Mouse (Mus musculus): ENCODE measurements at regions not wholly inside any gene's neighbourhood (a gene's known extent, or its start where the extent isn't known, plus 50 kb on each side); places are given as distances from the start of the nearest gene placed in this dataset.
A peak's percentile ranks its signal among the peaks of the same experiment; 100 is the strongest.

DNA sequence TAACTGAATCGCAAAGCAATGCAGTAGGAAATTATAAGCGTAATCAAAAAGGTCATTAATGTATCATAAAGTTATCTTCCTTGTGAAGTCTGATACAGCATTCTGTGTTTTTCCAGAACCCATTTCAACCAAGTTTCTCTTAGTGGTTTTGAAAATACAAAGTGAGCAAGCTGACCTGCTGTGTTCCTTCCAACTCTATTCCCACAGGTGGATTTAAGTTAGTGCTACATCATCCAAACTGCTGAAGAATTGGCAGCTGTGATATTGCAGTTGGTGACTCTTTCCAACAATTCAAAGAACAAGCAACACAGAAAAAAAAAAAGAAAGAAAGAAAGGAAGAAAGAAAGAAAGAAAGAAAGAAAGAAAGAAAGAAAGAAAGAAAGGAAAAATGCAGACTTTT, 396.1 kb upstream of the Hsf2 start:
- H3K9ac ChIP-seq (ENCODE audit: low read depth, low read length, severe bottlenecking) = no peak overlapping the region
- H3K4me2 ChIP-seq (replicated peaks; ENCODE audit: low read depth, low read length, severe bottlenecking) = no peak overlapping the region
- no peak for TF ChIP-seq POLR2A (IDR thresholded peaks at IDR 0.05; ENCODE audit: borderline replicate concordance, extremely low read depth, insufficient read depth, insufficient read length)
- H3K27me3 ChIP-seq (ENCODE audit: control insufficient read depth, insufficient read depth, low read length) = no peaks in the 10 kb centered on the region
- no peak overlapping the region for H3K4me3 ChIP-seq (replicated peaks; ENCODE audit: low read length)
- 58% methylated on average over 2 of the region's 2 CpGs for WGBS
- no peaks in the 10 kb centered on the region for H3K36me3 ChIP-seq (ENCODE audit: control insufficient read depth, insufficient read depth, low read length)
- no peaks in the 10 kb centered on the region for H3K4me1 ChIP-seq (ENCODE audit: control insufficient read depth, insufficient read depth, low read length)
- no peaks in the 10 kb centered on the region for H3K9me3 ChIP-seq (ENCODE audit: control insufficient read depth, low read length)
- DNase-seq (ENCODE audit: low spot score) = peak; percentile 46
- no peak for ATAC-seq (ENCODE audit: low FRiP score, low read depth)
- H3K27ac ChIP-seq (replicated peaks; ENCODE audit: low read depth, low read length) = no peak overlapping the region

DNA sequence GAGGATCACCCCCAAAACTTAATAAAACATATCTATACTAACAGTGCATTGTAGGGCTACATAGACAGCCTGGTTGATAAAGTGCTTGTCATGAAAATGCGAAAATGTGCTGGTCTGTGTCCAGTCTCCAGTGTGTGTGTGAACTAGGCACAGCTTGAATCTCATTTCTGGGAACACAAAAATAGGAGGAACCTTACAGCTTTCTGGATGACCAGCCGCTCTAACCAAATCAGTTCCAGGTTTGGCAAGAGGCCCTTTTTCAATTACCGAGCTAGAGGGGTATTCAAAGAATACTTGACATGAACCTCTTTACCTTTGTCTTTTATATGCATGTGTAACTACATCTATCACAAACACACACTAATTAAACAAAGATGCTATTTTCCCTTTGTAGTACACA, 390.3 kb upstream of the Hsf2 start:
- Histone ChIP-seq H3K9me3 (ENCODE audit: control insufficient read depth, low read length) (no peaks in the 10 kb centered on the region), H3K27ac (replicated peaks; ENCODE audit: low read depth, low read length) (no peak overlapping the region), H3K4me3 (replicated peaks; ENCODE audit: low read length) (no peak overlapping the region), H3K4me1 (ENCODE audit: control insufficient read depth, insufficient read depth, low read length) (no peaks in the 10 kb centered on the region), H3K4me2 (replicated peaks; ENCODE audit: low read depth, low read length, severe bottlenecking) (no peak overlapping the region), H3K27me3 (ENCODE audit: control insufficient read depth, insufficient read depth, low read length) (no peaks in the 10 kb centered on the region), H3K36me3 (ENCODE audit: control insufficient read depth, insufficient read depth, low read length) (no peaks in the 10 kb centered on the region), H3K9ac (ENCODE audit: low read depth, low read length, severe bottlenecking) (no peak overlapping the region)
- WGBS = 55% methylated on average over 3 of the region's 3 CpGs
- no peak for TF ChIP-seq POLR2A (IDR thresholded peaks at IDR 0.05; ENCODE audit: borderline replicate concordance, extremely low read depth, insufficient read depth, insufficient read length)
- DNase-seq (ENCODE audit: low spot score) (no peak), ATAC-seq (ENCODE audit: low FRiP score, low read depth) (no peak)

DNA sequence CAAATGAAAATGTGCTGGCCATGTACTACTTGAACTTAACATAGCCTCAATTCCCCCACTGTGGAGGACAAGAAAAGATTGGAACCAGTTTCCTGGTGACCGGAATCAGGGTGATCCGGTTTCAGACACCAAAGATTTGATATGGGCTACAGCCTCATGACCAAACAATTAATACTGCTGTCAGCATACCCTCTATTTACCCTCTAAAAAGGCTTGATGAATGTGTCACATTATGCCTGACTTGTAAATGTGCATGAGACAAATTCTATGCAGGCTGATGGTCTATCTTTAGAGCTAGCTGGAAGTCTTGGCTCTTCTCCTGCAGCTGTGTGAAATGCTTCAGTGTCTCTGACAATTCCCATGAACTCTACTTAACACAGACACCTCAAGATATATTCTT, 372.8 kb upstream of the Hsf2 start:
- Histone ChIP-seq H3K9me3 (ENCODE audit: control insufficient read depth, low read length) (no peaks in the 10 kb centered on the region), H3K4me2 (replicated peaks; ENCODE audit: low read depth, low read length, severe bottlenecking) (no peak overlapping the region), H3K4me3 (replicated peaks; ENCODE audit: low read length) (no peak overlapping the region), H3K9ac (ENCODE audit: low read depth, low read length, severe bottlenecking) (no peak overlapping the region), H3K27me3 (ENCODE audit: control insufficient read depth, insufficient read depth, low read length) (no peaks in the 10 kb centered on the region), H3K27ac (replicated peaks; ENCODE audit: low read depth, low read length) (no peak overlapping the region), H3K4me1 (ENCODE audit: control insufficient read depth, insufficient read depth, low read length) (no peaks in the 10 kb centered on the region), H3K36me3 (ENCODE audit: control insufficient read depth, insufficient read depth, low read length) (no peaks in the 10 kb centered on the region)
- DNase-seq (ENCODE audit: low spot score) (no peak), ATAC-seq (ENCODE audit: low FRiP score, low read depth) (no peak)
- no peak for TF ChIP-seq POLR2A (IDR thresholded peaks at IDR 0.05; ENCODE audit: borderline replicate concordance, extremely low read depth, insufficient read depth, insufficient read length)
- 83% methylated on average over 2 of the region's 2 CpGs for WGBS

DNA sequence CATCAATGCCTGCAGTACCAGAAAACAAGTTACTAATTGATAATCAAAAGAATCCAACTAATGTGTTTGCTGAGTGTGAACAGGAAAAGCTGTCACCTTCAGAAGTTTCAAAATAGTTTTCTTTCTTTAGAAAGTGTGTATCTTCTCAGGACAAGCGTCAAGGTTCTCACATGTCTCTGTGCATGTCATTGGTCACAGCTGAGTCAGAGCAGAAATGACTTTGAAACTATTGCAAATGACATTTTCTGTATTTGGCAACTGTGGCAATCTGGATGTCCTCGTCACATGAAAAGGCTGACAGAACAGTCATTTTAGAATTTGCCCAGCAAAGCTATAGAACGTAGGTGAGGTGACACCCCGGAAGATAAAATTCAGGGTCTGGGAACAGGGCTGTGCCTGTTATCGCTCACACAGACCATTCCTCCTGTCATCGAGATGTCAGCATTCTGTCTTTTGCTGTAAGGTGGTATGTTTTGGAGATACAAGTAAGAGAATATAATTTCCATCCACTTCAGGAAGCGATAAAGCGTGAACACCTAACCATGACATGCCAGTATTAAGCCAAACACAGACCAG, 371.4 kb upstream of the Hsf2 start:
- no peaks in the 10 kb centered on the region for H3K4me1 ChIP-seq (ENCODE audit: control insufficient read depth, insufficient read depth, low read length)
- 88% methylated on average over 8 of the region's 8 CpGs for WGBS
- H3K9ac ChIP-seq (ENCODE audit: low read depth, low read length, severe bottlenecking) = no peak overlapping the region
- H3K27me3 ChIP-seq (ENCODE audit: control insufficient read depth, insufficient read depth, low read length) = no peaks in the 10 kb centered on the region
- H3K27ac ChIP-seq (replicated peaks; ENCODE audit: low read depth, low read length) = no peak overlapping the region
- no peak for TF ChIP-seq POLR2A (IDR thresholded peaks at IDR 0.05; ENCODE audit: borderline replicate concordance, extremely low read depth, insufficient read depth, insufficient read length)
- H3K4me3 ChIP-seq (replicated peaks; ENCODE audit: low read length) = no peak overlapping the region
- no peak for ATAC-seq (ENCODE audit: low FRiP score, low read depth)
- no peaks in the 10 kb centered on the region for H3K9me3 ChIP-seq (ENCODE audit: control insufficient read depth, low read length)
- no peaks in the 10 kb centered on the region for H3K36me3 ChIP-seq (ENCODE audit: control insufficient read depth, insufficient read depth, low read length)
- H3K4me2 ChIP-seq (replicated peaks; ENCODE audit: low read depth, low read length, severe bottlenecking) = no peak overlapping the region
- no peak for DNase-seq (ENCODE audit: low spot score)

DNA sequence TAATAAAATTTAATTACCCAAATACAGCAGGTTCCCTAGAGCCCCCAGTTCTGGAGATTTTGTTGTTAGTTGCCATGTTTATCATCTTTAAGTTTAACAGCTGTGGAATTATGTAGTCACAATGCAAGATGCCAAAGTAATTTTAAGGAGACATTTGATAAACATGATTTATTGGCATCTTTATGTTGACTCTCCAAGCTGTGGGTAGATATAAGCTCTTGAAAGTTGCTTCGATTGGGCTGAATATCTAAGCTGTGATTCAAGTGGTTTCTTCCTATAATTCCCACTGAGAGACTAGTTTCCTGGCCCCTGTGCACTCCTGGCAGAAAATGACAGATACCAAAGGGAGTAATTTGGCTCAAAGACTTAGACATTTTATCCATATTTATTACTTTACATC, 364.7 kb upstream of the Hsf2 start:
- 76% methylated on average over 1 of the region's 1 CpGs for WGBS
- no peak for ATAC-seq (ENCODE audit: low FRiP score, low read depth)

DNA sequence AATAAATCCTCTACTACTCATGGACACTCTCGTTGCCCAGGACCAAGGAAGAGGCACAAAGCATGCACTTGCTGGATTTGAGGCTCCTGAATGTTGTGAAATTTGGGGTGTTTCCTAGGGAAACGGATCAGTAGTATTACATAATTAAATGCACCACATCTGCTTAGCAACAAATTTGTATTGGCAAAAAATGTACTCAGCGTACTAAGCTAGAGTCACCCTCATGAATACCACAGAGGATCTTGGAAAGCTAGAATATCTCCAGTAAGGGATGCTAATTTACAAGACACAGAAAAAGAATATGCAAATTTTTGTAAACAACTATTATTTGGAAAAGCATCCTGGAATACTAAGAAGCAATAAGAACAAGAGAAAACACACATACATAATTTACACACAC, 359.0 kb upstream of the Hsf2 start:
- Histone ChIP-seq H3K4me1 (ENCODE audit: control insufficient read depth, insufficient read depth, low read length) (no peaks in the 10 kb centered on the region), H3K9me3 (ENCODE audit: control insufficient read depth, low read length) (no peaks in the 10 kb centered on the region), H3K36me3 (ENCODE audit: control insufficient read depth, insufficient read depth, low read length) (no peaks in the 10 kb centered on the region), H3K27ac (replicated peaks; ENCODE audit: low read depth, low read length) (no peak overlapping the region), H3K27me3 (ENCODE audit: control insufficient read depth, insufficient read depth, low read length) (no peaks in the 10 kb centered on the region), H3K4me2 (replicated peaks; ENCODE audit: low read depth, low read length, severe bottlenecking) (no peak overlapping the region), H3K9ac (ENCODE audit: low read depth, low read length, severe bottlenecking) (no peak overlapping the region), H3K4me3 (replicated peaks; ENCODE audit: low read length) (no peak overlapping the region)
- no peak for TF ChIP-seq POLR2A (IDR thresholded peaks at IDR 0.05; ENCODE audit: borderline replicate concordance, extremely low read depth, insufficient read depth, insufficient read length)
- 69% methylated on average over 3 of the region's 3 CpGs for WGBS
- ATAC-seq (ENCODE audit: low FRiP score, low read depth) (no peak), DNase-seq (ENCODE audit: low spot score) (no peak)

More for the DNA sequence above, 364.7 kb upstream of the Hsf2 start:
- no peak overlapping the region for H3K9ac ChIP-seq (ENCODE audit: low read depth, low read length, severe bottlenecking)
- no peak overlapping the region for H3K4me2 ChIP-seq (replicated peaks; ENCODE audit: low read depth, low read length, severe bottlenecking)
- no peaks in the 10 kb centered on the region for H3K27me3 ChIP-seq (ENCODE audit: control insufficient read depth, insufficient read depth, low read length)
- H3K4me3 ChIP-seq (replicated peaks; ENCODE audit: low read length) = no peak overlapping the region
- no peaks in the 10 kb centered on the region for H3K4me1 ChIP-seq (ENCODE audit: control insufficient read depth, insufficient read depth, low read length)
- no peak overlapping the region for H3K27ac ChIP-seq (replicated peaks; ENCODE audit: low read depth, low read length)
- no peak for DNase-seq (ENCODE audit: low spot score)
- no peaks in the 10 kb centered on the region for H3K9me3 ChIP-seq (ENCODE audit: control insufficient read depth, low read length)
- no peak for TF ChIP-seq POLR2A (IDR thresholded peaks at IDR 0.05; ENCODE audit: borderline replicate concordance, extremely low read depth, insufficient read depth, insufficient read length)
- H3K36me3 ChIP-seq (ENCODE audit: control insufficient read depth, insufficient read depth, low read length) = no peaks in the 10 kb centered on the region
